Mouse (Mus musculus) liver, postnatal 0 days (tissue): Measurements from ENCODE around the gene Sall1.

Source experiments
- CTCF ChIP-seq: sonication (generic); IDR thresholded peaks from 2 replicates; pipeline ENCODE4 v1.5.1; 2016; ENCODE audit warnings: antibody characterized with exemption, low read depth
- EP300 ChIP-seq: IDR thresholded peaks from 2 replicates; pipeline ENCODE4 v1.6.1; 2016; ENCODE audit warnings: antibody characterized with exemption, low read depth, mild to moderate bottlenecking

DNA sequence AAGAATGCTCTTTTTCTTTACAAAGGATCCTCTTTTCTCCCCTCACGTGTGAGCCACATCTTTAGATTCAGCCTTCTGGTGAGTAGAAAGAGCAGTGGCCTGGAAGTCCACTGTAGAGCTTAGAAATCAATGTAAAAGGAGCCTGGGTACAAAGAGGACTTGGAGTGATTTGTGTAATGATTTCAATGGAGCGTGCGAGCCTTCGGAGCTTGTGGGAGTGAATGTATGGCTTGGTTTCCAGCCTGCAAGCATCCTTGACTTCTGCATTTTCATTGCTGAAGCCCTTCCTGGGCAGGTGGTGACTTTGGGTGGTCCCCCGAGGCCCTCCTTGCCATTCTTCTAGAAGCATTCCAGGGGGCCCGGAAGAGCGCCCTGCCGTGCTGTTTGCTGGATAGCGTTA lies 20.1 kb upstream of the Sall1 start:
- TF ChIP-seq CTCF (no peak), EP300 (no peak)
